Mouse (Mus musculus) cerebellum, postnatal 25 days (tissue): Measurements from ENCODE around the gene Hlcs.

Experiments used
- DNase-seq, 2 experiments: peaks; one replicate each; pipeline ENCODE4 v3.0.0; 2021; ENCODE audit warnings: mixed read lengths in 2 of 2

The Hlcs gene

DNA sequence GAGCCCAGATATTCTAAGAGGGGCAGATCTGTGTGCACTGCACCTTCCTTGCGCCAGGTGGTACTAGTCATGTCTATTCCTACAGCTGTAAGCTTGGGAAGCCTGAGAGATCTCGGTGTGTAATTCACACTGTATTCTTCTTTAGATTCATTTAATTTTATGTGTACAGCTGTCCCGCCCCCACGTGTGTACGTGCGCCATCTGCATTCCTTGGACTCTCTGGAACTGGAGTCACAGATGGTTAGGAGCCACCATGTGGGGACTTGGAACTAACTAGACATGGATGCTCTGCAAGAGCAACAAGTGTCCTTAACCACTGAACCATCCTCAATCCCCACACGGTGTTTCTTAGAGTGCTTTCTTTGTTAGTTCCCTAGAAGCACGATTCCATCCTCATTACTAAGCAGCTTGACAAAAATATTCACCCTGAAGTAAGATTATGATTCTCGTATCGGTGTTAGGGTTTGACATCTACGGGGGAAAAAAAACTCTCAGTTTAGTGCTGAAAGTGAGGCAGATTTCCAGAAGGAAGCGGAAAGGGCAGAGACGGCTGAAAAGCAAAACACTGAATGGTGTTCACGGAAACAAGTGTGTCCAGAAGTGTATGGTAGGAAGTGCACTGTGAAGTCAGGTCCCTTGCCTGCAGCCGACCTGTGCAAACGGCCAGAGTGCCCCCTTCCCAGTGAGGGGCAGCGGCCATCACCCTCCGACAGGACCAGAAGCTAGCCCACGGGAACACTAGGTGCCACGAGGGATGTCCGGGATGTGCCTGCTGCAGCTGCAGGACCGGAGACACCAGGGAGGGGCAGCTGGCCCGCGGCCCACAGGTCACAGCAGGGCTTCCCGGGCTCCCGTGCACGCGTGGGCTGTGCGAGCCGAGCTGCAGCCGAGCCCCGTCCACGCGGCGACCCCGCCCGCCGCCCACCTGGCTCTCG, 24.0 kb downstream of the Hlcs start:
- peak in 1 of 2 experiments; percentile 66 for DNase-seq

DNA sequence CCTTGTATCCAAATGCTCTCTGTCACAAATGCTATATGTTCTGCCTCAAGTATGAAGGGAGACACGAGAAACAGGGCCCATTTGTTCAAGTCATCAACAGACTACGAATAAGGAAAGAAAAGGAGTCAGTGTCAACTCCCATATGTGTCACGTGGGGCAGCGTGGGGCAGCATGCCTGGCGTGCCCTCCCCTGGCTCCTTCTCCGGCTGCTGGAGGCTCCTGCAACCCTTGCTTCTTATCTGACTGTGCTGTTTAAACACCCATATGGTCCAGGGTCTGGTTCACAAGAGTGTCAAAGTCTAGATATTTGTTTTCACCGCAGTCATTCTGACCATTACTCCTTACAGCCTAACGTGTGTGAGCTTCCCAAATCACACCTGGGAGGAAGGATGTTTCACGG, 25.5 kb downstream of the Hlcs start:
- DNase-seq: peak in 1 of 2 experiments; percentile 11

DNA sequence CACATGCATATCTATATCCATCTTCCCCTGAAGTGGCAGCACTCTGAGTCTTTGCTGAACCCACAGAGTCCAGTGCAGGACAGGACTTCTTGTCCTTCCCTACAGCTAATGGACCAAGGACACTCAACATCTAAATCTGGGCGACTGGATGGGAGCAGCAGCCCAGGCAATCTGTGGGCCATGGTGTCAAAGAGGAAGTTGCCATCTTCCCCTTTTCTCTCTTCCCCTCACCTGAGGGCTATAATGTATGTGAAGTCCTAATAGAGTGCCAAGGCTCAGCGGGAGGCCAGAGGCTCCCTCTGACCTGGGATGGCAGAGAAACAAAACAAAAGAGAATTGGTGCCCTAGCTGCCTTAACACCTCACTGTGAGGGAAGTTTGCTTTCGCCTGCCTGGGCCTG, 29.4 kb downstream of the Hlcs start:
- DNase-seq: no peak

DNA sequence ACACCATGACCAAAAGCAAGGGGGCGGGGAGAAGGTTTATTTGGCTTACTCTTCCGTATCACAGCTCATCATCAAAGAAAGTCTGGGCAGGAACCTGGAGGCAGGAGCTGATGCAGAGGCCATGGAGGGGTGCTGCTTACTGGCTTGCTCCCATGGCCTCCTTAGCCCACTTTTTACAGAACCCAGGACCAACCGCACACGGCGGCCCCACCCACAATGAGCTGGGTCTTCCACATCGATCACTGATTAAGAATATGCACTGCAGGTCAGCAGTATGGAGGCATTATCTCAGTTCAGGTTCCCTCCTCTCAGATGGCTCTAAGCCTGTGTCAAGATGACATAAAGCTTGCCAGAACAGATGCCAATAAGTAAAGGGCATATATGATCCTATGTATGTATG, 42.5 kb downstream of the Hlcs start:
- DNase-seq: no peak

DNA sequence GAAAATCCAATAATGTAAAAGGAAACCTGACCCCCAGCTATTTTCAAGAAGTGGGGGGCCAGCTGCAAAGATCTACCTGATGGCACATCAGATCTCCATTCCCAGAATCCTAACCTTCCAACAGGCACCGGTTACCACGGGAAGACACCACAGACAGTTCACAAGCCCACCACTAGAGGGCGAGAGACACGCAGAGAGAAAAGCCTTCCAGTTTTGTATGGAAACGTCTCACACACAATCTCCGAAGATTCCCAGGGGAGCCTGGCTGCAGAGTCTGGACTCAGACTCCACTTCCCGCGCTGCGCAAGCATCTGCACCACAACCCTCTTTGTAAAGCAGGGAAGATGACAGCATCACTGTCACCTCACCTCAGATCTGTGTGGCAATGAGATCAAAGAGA, 43.7 kb downstream of the Hlcs start:
- DNase-seq: peak; percentile 92 to 96

DNA sequence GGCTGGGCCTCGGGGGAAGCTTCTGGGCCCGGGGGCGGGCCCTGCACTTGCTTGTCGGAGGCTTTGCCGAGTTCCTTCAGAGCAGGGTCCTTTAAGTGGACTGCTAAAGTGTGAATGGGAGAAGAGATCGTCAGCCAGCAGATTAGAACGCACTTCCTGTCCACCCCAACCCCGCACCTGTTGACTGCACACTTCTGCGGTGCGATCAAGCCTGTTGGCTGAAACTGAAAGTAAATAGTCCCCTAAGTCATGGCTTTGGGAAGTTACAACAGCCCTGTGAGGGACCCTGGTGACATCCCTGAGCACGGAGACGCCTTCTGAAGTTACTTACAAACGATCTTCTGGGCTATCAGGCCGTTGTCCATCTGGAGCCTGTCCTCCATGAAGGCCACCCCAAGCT, 45.2 kb downstream of the Hlcs start:
- no peak for DNase-seq

DNA sequence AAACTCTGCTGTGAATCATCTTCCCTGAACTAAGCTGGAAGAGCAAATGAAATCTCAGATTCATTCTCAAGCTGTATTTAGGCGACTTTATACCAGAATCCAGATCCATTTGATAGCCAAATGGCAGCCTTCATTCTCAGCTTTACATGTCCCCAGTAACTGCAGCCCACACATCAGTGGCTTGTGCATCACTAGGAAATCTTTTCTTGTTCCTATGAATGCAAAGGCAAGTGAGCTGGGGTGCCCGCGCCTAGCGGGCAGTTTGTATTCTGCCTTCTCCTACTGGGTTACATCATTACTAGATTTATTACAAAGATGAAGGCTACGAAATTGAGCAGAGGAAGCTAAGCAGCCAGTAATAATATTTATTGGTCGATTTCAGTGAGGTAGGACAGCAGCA, 48.8 kb downstream of the Hlcs start:
- DNase-seq: no peak

DNA sequence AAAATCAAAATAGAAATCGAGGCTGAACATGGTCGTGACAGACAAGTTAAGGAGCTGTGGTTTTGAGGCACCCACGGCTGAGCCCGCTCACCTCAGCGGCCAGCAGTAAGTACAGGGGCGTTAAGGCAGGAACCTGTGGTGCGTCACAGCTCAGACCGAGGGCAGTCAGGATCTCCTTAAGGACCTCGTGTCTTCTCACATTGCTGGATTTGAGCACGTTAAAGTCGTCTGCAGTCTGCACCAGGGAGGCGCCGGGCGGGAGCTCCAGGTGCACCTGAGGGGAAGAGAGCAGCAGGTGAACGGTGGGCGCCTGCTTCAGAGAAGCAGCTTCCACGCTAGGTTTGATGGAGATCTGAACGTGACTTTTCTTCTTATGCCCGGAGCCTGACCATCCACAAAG, 50.9 kb downstream of the Hlcs start:
- DNase-seq: no peak

DNA sequence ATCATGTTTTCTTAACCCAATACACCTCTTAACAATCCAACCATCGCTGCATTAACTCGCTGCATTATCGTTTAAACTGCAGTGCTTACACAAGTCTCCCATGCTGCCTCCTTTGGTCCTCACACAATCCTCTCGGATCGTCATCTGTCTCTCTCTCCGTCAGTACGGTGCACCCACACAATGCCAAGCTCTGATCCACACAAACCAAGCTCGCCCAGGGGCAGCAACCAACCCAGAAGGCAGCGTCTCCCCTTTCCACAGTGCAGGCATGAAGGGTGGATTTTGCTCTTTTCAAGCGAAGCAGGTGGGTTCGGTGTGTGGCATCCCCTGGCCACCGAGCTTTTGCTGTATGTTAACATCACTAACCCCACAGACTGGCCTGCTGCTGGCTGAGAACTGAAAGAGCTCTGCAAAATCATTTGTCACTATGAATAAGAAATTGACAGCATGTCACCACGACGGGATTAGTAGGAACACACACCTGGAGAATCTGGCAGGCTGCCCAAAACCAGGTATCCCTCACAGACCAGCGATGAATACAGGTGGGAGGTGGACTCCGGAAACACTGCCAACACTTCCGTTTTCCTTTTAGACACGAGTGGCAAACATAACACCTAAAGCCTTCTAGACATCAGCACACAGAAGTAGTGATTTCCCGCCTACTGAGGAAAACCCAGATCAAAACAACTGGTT, 52.3 kb downstream of the Hlcs start:
- no peak for DNase-seq

DNA sequence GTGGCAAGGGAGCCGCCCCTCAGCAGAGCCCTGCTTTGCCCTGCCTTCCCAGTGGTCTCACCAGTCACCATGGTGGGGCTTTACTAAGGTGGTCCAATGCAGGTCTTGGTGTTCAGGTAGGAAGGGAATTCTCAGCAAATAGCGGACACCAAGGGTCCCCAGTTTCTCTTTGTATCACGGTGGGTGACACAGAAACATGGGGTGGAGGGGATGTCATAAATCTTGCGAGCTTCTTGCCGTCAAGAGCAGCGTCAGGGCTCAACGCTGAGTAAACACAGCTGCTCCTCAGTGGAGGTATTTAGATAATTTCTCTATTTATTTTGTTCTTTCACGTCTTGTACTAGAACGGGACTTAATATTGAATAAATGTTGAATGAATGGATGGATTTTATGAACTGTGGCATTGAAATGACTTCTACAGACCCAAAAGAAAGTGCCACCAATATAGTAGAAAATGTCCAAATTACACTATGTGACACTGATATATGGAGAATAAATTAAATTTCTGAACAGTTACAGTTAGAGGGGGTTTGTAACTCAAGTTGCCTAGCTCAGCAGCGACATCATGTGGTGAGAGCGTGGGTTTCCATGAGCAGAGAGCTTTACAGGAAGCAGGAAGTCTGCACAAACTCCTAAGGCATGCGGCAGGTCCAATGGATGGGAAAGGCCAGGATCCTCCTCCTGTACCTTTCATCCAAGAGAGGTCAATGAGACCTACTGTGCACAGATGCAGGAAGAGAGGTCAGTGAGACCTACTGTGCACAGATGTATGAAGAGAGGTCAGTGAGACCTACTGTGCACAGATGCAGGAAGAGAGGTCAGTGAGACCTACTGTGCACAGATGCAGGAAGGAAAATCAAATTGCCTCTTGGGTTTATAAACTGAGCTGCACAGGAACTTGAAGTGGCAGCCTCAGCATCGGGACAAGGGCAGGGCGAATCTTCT, 54.7 kb downstream of the Hlcs start:
- peak; percentile 73 to 83 for DNase-seq

DNA sequence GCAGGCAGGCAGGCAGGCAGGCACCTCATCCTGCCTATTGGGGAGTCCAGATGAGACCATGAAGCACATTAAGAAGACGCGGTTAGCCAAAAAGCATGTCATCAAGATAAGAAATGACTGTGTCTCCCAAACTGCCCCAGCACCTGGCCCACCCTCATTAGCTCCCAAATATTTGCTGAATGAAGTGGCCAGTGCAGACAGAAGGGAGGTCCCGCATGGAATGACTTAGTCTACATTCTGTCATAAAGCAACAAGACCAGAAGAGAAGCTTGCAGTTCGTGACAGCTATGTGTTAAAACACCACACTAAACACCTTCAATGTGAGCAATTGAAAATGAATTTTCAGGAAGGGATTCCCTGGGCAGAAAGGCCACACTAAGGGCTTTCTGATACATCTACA, 57.8 kb downstream of the Hlcs start:
- no peak for DNase-seq

DNA sequence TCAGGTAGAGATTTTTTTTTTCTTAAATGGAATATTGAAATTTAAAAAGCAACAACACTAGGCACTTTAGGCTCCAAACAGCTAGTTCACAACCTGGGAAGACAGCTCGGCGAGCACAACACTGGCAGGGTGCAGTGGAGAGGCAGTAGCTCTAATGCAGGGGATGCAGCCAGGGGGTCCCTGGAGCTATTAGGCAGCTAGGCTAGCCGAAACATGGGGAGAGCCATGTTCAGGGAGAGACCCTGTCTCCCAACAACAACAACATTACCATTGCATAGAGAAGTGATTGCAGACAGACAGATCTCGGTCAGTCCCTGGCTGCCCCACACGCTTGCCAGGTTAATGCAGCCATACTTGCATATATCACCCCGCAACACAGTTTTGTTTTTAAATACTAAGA, 58.3 kb downstream of the Hlcs start:
- DNase-seq: no peak

DNA sequence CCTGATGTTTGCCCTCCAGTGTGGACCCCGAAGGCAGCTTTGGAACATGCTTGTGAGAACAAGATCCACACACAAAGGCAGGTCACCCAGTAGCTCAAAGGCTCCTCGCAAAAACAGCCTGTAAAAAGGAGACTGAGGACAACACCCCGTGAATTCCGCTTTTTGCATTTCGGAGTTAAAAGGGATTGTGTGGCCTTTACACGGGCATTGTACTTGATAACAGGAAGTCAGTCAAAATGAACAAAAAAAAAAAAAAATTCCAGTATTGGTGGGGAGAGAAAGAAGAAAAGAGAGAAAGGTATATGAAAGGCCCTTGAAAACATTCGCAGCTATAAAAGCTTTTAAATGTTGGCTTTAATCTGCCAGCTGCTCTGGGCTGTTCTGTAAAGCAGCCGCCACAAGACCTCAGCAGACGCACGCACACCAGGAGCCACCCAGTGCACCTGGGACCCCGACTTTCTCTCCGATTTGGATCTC, 58.9 kb downstream of the Hlcs start:
- DNase-seq: no peak

DNA sequence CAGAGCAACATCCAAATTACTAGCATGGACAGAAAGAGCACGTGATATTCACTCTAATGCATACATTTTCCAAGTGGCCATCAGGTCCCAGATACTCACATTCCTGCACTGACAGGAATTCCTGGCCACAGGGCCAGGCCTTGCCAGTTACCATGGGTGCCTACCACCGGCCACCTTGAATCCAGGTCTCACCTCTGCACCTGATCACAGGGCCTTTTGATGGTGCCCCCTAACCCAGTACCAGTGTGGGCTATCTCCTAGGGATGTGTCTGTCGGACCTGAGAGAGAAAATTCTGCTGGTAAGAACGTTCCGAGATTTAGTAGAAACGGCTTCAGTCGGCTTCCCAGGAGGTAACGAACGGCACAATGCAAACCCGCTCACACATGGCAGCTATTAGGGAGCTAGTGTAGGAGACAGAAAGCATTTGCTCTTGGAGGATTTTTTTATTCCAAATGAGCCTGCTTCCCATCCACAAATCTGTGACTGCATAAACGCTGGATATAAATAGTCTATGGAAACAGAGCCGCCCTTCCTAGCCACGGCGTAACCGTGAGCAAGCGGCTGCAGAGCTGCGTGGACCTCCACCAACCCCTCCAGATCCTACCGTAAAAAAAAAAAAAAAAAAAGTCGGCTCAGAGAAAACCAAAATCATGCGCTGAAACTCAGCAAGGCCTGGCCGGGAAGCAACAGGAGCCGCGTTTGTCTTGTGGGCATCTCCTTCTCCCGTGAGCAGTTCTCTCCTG, 59.5 kb downstream of the Hlcs start:
- no peak for DNase-seq

DNA sequence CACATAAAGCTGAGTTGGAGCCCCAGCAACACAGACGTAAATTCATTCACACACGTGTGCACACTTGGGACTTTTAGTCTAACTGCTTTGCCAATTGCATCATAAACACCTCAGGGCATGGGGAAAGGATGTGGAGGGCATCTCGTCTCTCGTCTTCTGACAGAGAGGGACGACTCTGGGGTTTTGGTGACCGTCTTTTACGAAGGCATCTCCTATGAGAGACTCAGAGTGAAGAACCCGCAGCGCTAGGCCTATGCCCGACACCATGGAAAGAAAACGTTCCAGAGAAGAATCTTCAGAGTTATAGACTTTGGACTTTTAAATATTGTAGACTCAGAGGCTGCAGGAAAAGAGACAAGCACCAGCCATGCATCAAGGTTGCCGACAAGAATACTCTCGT, 61.6 kb downstream of the Hlcs start:
- no peak for DNase-seq

DNA sequence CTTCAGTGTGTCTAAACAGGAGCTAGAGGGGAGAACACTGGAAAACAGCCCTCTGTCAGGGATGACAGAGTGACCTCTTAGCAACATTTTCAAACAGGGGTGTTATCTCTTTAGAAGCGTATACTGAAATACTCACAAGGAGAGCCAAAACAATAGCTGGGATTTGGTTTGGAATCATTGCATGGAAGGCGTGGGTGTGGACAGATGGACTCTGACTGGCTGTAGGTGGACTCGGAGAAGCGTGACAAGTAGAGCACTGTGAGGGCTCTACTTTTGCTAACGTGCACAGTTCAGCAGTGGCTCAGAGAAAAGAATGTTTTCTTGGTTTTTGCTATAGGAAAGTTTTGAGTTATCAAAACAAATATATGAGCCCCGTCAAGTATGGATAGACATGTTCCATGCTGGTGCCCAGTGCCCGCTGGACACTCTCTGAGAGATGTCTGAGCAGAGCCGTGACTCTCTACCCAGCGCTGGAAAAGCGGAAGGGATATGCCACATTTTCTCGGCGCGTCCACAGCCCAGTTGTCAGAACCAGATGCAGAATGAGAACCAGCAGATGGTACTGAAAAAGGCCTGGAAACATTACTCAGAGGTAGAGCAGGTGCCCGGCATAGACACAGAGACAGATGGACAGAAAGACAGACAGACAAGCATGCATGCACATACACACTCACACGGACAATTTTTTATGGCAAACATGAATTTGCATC, 62.6 kb downstream of the Hlcs start:
- DNase-seq: peak in 1 of 2 experiments; percentile 46

DNA sequence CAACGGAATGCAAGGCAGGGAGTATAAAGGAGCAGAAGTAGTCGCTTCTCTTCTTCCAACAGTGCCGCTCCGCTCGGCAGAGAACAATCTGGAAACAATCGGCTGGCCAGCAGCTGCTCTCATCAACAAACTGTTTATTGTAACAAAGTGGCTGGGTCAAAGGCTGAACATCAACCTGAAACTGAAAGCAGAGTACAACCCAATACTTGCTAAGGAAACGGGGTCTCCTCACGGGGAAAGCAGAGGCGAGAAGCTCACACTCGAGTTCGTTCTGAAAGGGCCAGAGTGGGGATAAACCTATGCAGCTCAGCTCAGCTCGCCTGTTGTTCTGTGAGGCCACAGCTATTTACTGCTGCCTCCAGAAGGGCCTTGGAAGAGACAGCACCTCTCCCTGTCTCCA, 63.2 kb downstream of the Hlcs start:
- DNase-seq: no peak

DNA sequence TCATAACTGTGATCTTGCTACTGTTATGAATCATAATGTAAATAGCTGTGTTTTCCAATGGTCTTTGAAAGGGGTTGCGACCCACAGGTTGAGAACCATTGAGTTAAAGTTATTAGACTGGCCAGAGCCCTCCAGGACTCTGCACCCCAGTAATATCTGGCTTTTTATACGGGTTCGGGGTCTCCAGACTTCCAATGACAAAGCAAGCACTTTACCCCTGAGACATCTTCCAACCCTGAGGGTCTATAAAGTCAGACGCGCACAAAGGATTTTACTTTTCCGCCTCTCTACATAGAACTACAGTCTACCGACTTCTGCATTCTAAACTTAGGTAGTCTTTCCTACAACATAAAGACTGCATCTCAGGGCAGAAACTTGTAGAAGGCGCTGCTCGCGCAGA, 63.7 kb downstream of the Hlcs start:
- no peak for DNase-seq

DNA sequence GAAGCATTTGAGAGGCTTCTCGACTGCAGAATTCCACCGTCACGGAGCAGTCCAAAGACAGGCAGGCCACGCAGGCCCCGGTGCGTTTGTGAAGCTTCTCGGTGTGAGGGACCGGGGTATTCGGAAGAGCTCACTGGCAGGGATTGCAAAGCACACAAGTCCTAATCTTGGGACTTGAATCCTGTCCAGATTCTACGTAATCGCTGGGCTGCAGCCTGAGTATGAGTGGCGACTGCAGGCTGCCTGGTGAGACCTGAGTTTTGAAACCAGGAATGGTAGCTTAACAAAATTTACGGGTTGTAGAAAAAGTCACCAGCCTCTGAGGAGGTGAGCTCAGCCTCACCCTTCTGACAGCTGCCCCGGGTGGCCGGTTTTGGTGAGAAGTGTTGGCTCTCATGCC, 64.7 kb downstream of the Hlcs start:
- DNase-seq: peak in 1 of 2 experiments; percentile 29

DNA sequence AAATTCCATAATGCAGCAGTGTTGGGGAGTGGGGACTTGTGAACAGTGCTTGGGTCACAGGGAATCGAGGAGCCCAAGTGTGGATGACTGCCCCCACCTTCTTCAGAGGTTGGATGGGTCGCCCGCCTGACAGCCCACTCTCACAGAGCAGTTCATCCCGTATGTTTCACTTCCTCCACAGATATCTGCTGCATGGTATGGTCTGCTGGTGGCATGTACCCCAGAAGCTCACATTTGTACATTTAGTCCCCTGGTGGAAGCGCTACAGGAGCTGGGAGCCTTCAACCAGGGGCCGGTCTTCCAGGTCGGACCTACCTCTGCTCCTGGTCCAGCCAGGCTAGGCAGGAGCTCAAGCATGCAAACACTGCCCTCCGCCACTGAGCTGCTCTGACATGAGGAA, 66.4 kb downstream of the Hlcs start:
- no peak for DNase-seq

DNA sequence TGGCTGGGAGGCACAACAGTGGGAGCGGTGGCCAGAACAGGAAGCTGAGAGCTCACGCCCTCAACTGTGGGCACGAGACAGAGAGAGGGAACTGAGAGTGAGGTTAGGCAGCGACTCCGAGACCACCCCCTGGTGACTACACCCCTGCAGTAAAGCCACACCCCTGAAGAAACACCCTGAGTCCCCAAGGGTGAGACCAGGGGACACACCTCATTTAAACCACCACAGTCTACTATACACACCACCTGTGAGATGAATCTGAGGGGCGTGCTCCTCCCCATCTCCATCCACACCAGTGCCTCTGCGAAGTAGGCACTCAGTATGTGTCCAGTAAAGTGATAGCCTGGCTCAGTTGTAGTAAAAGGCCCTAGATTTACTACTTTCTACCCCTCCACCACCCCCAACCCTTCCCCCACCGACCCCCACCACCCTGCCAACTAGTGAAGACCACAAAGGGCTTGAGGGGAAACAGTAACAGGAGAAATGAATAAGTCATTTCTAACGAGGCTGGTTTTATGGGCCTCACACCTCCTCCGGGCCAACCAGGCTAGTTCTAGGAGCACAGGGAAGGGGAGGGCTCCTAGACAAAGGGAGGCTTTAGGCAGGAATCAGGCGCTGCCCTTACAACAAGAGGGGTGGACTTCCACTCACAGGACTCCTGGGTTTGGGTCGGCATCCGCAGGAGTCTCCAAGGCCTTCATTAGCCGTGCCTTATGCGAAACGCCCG, 67.2 kb downstream of the Hlcs start:
- DNase-seq: no peak
